Mouse (Mus musculus) T-helper 2 cell (primary cell): ENCODE measurements around the gene Rhox7b.
"Not testable (repeated sequence)": the region's sequence is repeated elsewhere in the genome, so short reads cannot be mapped to it uniquely, and the experiment has no call there.

Experiments used
- in situ Hi-C: fragments of 300-600 bp; cut with MboI, MseI; formaldehyde crosslinking; loops from one replicate; pipeline ENCODE4 v1.15.1; 2025; ENCODE audit warnings: high pct_unique_total_duplicates

Gene Rhox7b

DNA sequence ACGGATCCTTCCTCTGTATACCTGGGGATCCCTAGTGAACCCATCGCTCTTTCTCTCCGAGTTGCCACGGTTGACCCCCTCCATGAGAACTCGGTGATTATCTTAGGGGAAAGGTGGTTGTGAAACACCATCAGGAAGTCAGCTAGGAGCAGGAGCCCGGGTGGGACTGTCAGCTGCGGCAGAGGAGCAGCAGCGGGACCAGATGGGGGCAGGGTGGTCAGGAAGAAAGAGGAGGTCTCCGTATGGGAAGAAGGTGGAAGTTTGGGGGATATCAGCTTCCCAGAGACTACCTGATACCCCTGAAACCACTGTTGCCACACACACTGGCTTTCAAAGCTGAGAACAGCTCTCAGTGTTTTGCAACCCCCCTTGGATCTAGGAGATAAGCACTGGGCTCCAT, at the start of gene Rhox7b:
Rhox7b (minus strand) TSS at position 101 of the 400 bp plus-strand sequence.
- in situ Hi-C loops, result not testable (repeated sequence)

DNA sequence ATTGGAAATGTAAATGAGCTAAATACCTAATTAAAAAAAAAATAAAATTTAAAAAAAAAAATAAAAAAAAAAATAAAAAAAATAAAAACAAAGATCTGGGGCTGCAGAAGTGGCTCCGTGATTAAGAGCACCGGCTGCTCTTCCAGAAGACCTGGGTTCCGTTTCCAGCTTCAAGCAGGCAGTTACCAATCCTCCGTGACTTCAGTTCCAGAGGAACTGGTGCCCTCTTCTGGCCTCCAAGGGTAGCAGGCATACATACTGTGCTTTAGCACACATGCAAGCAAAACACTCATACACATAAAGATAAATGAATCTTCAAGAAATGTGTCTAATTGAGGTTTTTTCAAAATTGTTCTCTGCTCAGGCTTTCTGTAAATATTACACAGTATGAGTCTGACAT, 19.3 kb upstream of the Rhox7b start:
- in situ Hi-C loops, result no loop called here

DNA sequence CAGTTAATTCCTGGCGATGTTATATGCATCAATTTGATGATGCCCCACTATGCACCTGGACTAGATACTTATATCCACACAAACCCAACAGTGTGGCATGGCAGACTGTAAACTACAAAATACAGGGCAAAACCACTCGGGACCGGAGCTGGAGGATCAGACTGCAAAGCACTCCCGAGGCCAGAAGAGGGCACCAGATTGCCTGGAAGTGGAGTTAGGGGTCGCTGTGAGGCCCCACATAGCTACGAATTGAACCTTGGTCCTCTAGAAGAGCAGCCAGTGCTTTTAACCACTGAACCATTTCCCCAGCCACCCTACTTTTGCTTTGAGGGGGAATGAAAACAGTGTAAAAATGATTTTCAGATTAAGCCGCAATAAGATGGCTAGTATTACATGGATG, 11.5 kb upstream of the Rhox7b start:
- in situ Hi-C loops, result no loop called here

DNA sequence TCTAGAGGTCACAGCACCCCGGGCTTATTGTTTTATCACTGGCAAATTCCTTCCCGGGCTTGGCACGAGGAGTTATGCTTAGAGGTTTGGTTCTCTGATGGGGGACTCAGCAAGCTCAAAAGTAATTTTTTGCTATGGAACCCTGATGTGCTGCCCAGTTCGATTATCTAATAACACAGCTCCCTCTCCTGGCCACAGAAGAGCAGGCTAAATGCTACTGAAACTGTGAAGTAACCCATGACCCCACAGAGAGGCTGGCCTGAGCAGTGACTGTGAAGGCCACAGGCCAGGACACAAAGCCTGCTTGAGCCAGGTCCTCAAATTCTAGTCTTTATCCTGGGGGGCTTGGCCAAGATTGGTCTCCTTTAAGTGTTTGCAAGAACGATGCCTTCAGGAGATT, 6.7 kb upstream of the Rhox7b start:
- in situ Hi-C loops, result loop anchor here (5.0 kb wide), 1 partner anchor 76 kb away; the partner anchor contains the start of gene Rhox6

DNA sequence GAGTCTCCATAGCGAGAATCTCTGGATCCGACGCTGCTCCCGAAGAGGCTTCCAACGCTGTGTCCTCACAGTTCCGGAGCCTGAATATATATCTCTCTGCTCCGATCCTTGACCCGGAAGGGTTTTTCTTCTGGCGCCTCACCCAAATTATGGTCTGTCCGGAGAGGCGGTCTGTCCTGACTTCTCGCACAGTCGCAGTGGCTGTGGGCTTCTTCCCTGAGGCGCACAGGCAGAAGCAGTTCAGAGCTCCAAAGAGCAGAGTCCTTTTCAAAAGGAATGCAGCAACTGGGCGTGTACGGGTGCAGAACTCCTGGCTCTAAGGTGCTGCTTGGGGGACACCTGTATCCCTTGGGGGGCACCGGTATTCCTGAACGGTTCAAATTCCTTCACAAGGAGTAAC, 4.6 kb upstream of the Rhox7b start, which contains the start of gene Rhox9:
Rhox9 (minus strand) TSS at position 101 of the 400 bp plus-strand sequence.
- in situ Hi-C loops, result loop anchor here (5.0 kb wide), 1 partner anchor 74 kb away; the partner anchor contains the start of gene Rhox6

DNA sequence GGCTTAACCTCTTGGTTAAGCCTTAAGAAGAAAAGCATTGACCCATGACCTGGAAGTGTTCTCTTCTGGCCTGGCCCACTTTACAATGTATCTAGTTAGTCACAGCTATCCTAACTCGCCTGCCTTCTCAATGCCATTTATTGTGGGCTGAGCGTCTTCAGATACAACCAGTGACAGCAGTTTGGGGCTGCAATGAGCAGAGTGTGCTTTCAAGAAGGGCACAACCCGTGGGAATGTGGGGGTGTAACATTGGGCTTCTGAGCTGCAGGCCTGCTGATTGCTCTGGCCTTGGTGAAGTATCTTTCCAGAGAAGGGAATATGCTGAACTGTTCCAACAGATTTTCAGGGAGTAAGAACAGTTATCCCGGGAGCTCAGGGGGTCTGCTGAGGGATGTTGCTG, 18.2 kb downstream of the Rhox7b start, which contains the start of gene Rhox8:
Rhox8 (minus strand) TSS at position 101 of the 400 bp plus-strand sequence.
- in situ Hi-C loops, result no loop called here

DNA sequence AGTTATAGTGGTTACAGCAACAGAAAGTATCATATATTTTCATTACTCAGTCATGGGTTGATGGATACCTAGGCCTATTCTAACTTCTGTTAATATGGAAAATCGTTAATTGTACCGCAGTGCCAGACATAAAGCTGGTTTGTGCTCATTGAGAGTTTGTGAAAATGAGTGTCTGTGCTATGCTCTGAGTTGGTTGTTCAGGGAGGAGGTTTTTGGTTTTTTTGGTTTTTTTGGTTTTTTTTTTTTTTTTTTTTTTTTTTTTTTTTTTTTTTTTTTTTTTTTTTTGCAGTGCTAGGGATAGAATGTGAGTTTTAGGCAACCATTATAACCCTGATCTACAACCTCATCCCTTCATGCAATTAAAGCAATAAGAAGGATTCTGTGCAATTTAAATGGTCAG, 25.4 kb downstream of the Rhox7b start:
- in situ Hi-C loops, result no loop called here
